Mouse (Mus musculus) G1E (cell line): ENCODE results near the gene Gas1.

ENCODE experiments used
- CTCF ChIP-seq: IDR thresholded peaks from 2 replicates; pipeline ENCODE4 v1.5.1; 2012; ENCODE audit warnings: low read depth, low read length, inconsistent platforms, mixed read lengths
- GATA1 ChIP-seq: IDR thresholded peaks from 2 replicates; pipeline ENCODE4 v1.6.1; 2012; ENCODE audit warnings: borderline replicate concordance, low read length, inconsistent platforms, mixed read lengths
- GATA2 ChIP-seq: IDR thresholded peaks from 2 replicates; pipeline ENCODE4 v1.6.1; 2012; ENCODE audit warnings: low read depth, low read length, inconsistent platforms, borderline replicate concordance

GRCm38 (mm10) chr13:60173591-60174524 is 3.3 kb downstream of the Gas1 start:
- TF ChIP-seq CTCF (no peak), GATA2 (no peak), GATA1 (no peak)
